Mouse (Mus musculus): ENCODE measurements at regions not wholly inside any gene's neighbourhood (a gene's known extent, or its start where the extent isn't known, plus 50 kb on each side); places are given as distances from the start of the nearest gene placed in this dataset.

DNA sequence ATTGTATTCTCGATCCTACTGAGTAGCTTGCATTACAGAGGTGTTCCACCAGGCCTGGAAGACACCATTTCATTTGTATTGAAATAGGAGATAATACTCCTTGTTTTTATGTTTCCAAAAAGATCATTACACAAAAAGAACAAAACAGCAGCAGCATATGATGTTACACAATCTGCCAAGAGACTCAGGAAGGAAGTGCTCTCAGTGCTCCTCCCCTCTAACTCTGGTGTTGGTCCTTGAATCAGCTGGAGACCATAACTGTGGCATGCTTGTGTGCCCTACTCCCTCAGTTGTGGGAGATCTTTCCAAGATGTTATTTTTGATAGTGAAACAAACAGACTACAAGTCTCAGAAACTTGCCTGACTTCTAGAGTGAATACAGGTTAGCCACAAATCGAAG, 200.8 kb upstream of the Pbx1 start:
- TF ChIP-seq CTCF (conservative IDR thresholded peaks at IDR 0.05; ENCODE audit: insufficient read depth, insufficient read length, low read depth, low read length) (no peak), POLR2A (IDR thresholded peaks at IDR 0.05; ENCODE audit: low read depth, low read length) (no peak)

Measured in kidney, adult 2 months (tissue).